Mouse (Mus musculus): Measurements from ENCODE around the gene Actb. TPM values are rescaled to one million over a fixed set of nuclear protein-coding genes. Genes with fewer than 3 reads are reported as not detected.

Gene Actb
- polyA plus RNA-seq, 1 experiment from 2014 or later: 16,375 TPM

DNA sequence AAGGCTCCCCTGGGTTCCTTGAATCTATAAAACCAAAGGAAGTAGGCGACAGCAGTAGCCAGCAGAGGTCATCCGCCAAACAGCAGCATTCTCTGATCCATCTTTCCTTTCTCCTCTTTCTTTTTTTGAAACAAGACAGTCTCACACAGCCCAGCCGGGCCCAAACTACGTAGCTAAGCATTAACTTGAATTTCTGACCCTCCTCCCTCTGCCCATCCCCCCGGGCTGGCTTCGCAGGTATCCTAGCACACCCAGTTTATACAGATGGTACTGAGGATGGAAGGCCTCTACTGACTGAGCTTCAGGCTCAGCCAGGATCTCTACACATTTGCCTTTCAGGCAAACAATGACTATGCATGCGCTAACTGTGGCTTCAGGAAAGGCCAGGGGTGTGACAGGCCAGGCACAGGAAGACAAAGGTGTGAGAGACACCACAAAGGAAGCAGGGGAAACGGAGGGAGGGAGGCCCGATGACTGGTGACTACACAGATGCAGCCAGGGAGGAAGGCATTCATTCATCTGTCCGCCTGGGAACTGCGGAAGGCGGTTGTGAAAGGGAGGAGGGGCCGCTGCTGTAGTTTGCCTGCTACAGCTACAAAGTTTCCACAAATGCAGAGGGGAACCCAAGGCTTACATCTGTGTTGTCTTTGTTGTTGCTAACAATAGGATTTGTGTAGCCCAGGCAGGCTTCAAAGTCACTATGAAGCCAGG, 25.6 kb downstream of the Actb start:
- 17% methylated on average over 13 of the region's 13 CpGs for WGBS
- no peaks in the 10 kb centered on the region for H3K9me3 ChIP-seq (ENCODE audit: control insufficient read depth, low read length)
- no peak overlapping the region for H3K4me3 ChIP-seq (replicated peaks; ENCODE audit: low read depth, low read length)
- peaks cover 52% of the 10 kb centered on the region for H3K36me3 ChIP-seq (ENCODE audit: control insufficient read depth, insufficient read depth, low read length)
- no peak for DNase-seq
- H3K27ac ChIP-seq (replicated peaks; ENCODE audit: low read depth, low read length): peak overlapping the region; percentile 60
- H3K4me2 ChIP-seq (ENCODE audit: low read length): no peak overlapping the region
- peak overlapping the region; percentile 25; the same call in 1 of the 2 replicates for H3K9ac ChIP-seq (replicated peaks; ENCODE audit: low read length)
- no peaks in the 10 kb centered on the region for H3K27me3 ChIP-seq (ENCODE audit: control insufficient read depth, insufficient read depth, low read length)
- ATAC-seq (ENCODE audit: low FRiP score, low TSS enrichment): no peak
- H3K4me1 ChIP-seq (ENCODE audit: control insufficient read depth, insufficient read depth, low read length): peaks cover 6% of the 10 kb centered on the region

DNA sequence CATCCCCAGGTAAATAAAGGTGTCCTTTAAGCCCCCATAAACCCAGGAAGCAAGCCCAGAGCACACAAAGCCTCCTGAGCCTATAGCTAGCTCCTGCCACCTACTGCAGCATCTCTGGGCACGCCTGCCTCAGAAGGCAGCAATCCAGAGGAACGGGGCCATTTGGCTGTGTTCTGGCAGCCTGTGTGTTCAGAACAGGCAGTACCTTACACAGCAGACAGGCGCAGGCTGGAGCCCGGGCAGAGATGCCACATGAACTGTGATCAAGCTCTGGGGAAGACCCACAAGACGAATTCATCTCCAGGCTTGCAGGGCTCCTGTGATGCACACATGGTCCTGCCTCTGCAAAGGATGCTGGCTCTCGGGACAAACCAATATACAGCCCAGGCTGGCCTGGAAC, 26.3 kb downstream of the Actb start:
- Histone ChIP-seq H3K27ac (replicated peaks; ENCODE audit: low read depth, low read length) (0 out of 2 replicates have a peak overlapping the region, but pooled peaks have one; percentile 17), H3K27me3 (ENCODE audit: control insufficient read depth, insufficient read depth, low read length) (no peaks in the 10 kb centered on the region), H3K9ac (replicated peaks; ENCODE audit: low read length) (0 out of 2 replicates have a peak overlapping the region, but pooled peaks have one; percentile 25), H3K4me1 (ENCODE audit: control insufficient read depth, insufficient read depth, low read length) (peaks cover 6% of the 10 kb centered on the region), H3K9me3 (ENCODE audit: control insufficient read depth, low read length) (no peaks in the 10 kb centered on the region), H3K4me3 (replicated peaks; ENCODE audit: low read depth, low read length) (no peak overlapping the region), H3K4me2 (ENCODE audit: low read length) (no peak overlapping the region), H3K36me3 (ENCODE audit: control insufficient read depth, insufficient read depth, low read length) (peaks cover 51% of the 10 kb centered on the region)
- DNase-seq (no peak), ATAC-seq (ENCODE audit: low FRiP score, low TSS enrichment) (no peak)
- WGBS: 84% methylated on average over 6 of the region's 6 CpGs

DNA sequence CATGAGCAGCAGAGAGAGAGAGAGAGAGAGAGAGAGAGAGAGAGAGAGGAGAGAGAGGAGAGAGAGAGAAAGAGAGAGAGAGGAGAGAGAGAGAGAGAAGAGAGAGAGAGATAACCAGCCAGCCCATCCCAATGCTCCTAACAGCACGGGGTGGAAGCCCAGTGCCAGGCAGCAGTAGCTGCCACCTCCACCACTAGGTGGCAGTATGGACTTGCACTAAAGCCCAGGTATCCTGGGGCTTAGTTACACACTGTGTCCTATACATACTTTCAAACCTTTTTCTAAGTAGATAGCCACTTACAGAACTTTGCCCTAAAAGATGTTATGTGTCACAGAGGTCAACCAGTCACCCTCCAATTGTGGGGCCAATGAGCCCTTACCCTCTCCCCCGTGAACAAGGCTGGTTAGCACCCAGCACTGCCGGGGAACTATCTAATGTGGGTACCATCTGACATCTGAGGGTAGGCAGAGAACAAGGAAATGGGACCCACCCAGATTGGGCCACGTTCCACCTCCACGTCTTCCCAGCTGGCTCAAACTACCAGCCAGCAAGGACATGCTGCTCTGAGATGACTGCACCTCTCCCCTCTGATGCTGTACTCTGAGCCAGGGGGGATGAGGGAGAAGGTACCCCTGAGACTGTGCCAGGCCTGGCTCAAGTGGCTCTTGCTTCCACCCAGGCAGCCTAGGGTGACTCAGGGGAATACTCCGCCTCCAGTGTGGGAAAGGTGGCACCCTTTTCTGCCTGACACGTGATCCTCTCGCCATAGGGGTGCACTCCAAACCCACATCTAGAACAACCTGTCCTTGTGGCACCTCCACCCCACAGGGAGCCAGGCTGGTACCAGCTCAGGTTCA, 27.0 kb downstream of the Actb start:
- Histone ChIP-seq H3K9ac (replicated peaks; ENCODE audit: low read length) (0 out of 2 replicates have a peak overlapping the region, but pooled peaks have one; percentile 9), H3K4me2 (ENCODE audit: low read length) (no peak overlapping the region), H3K4me3 (replicated peaks; ENCODE audit: low read depth, low read length) (no peak overlapping the region), H3K9me3 (ENCODE audit: control insufficient read depth, low read length) (no peaks in the 10 kb centered on the region), H3K36me3 (ENCODE audit: control insufficient read depth, insufficient read depth, low read length) (peaks cover 49% of the 10 kb centered on the region), H3K27me3 (ENCODE audit: control insufficient read depth, insufficient read depth, low read length) (no peaks in the 10 kb centered on the region), H3K27ac (replicated peaks; ENCODE audit: low read depth, low read length) (no peak overlapping the region), H3K4me1 (ENCODE audit: control insufficient read depth, insufficient read depth, low read length) (peaks cover 6% of the 10 kb centered on the region)
- 71% methylated on average over 8 of the region's 8 CpGs for WGBS
- ATAC-seq (ENCODE audit: low FRiP score, low TSS enrichment): peak; percentile 49; the same call in 1 of the 2 replicates
- DNase-seq: peak; percentile 96

DNA sequence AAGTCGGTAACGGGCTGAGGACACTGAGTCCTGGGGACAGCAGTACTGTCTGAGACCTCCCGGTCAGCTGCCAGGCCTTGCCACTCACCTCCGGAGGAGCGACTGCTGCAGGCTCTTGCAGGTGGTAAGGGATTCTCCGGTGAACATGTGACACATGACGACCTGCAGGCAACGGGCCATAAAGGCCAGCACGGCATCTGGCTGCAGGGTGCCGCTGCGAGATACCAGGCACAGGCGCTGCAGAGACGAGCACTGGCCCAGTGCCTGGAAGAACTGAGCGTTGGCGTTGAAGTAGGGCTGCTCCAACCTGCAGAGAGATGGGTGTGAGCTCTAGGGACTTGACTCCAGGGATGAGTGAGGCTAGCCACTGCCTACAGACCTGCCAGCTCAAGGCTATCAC, 28.0 kb downstream of the Actb start:
- peaks cover 44% of the 10 kb centered on the region for H3K36me3 ChIP-seq (ENCODE audit: control insufficient read depth, insufficient read depth, low read length)
- no peak overlapping the region for H3K9ac ChIP-seq (replicated peaks; ENCODE audit: low read length)
- H3K27ac ChIP-seq (replicated peaks; ENCODE audit: low read depth, low read length): no peak overlapping the region
- H3K4me1 ChIP-seq (ENCODE audit: control insufficient read depth, insufficient read depth, low read length): peaks cover 6% of the 10 kb centered on the region
- no peak overlapping the region for H3K4me3 ChIP-seq (replicated peaks; ENCODE audit: low read depth, low read length)
- ATAC-seq (ENCODE audit: low FRiP score, low TSS enrichment): no peak
- no peak overlapping the region for H3K4me2 ChIP-seq (ENCODE audit: low read length)
- no peaks in the 10 kb centered on the region for H3K9me3 ChIP-seq (ENCODE audit: control insufficient read depth, low read length)
- no peaks in the 10 kb centered on the region for H3K27me3 ChIP-seq (ENCODE audit: control insufficient read depth, insufficient read depth, low read length)
- no peak for DNase-seq
- 92% methylated on average over 15 of the region's 15 CpGs for WGBS

DNA sequence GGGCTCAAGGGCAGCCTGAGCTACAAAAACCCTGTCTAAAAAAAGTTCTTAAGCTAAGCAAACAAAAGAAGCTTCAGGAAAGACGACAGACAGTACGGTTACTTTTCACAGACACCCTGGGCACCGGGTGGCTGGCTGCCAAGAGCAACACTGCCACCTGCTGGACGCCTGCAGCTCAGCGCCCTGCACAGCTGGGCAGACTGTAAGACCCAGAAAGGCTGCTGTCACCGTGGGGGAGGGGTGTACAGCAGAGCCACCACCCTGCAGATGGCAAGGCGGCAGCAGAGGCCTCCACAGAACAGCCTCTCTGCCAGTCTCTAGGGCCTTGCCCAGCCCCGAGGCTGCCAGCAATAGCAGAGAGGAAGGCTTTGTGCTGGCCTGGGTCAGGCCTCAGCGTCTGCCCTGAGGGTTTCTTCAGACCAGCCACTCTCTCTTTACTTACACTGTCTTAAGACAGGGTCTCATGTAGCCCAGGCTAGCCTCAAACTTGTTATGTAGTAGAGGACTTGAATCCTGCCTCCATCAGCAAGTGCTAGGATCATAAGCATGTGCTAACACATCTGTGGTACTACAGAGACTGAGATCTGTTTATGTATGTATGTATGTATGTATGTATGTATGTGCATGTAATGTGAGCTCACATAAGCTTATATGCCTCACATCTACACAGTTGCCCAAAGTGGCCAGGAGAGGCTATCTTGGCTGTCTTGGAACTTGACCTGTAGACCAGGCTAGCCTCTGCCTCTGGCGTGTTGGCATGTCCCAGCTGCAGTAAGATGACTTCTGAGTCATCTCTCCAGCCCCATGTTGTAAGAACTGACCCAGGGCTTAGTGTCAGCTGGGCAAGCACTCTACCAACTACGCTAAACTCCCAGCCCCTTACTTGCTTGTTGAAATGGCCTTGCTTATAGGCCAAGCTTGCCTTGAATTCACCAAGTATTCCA, 28.9 kb downstream of the Actb start:
- WGBS: 23% methylated on average over 11 of the region's 11 CpGs
- peak overlapping the region; percentile 6; the same call in 1 of the 2 replicates for H3K27ac ChIP-seq (replicated peaks; ENCODE audit: low read depth, low read length)
- peak; percentile 85 for ATAC-seq (ENCODE audit: low FRiP score, low TSS enrichment)
- H3K4me1 ChIP-seq (ENCODE audit: control insufficient read depth, insufficient read depth, low read length): peaks cover 6% of the 10 kb centered on the region
- peak; percentile 95 for DNase-seq
- H3K27me3 ChIP-seq (ENCODE audit: control insufficient read depth, insufficient read depth, low read length): no peaks in the 10 kb centered on the region
- no peak overlapping the region for H3K4me2 ChIP-seq (ENCODE audit: low read length)
- H3K9me3 ChIP-seq (ENCODE audit: control insufficient read depth, low read length): no peaks in the 10 kb centered on the region
- peaks cover 44% of the 10 kb centered on the region for H3K36me3 ChIP-seq (ENCODE audit: control insufficient read depth, insufficient read depth, low read length)
- no peak overlapping the region for H3K9ac ChIP-seq (replicated peaks; ENCODE audit: low read length)
- H3K4me3 ChIP-seq (replicated peaks; ENCODE audit: low read depth, low read length): no peak overlapping the region

DNA sequence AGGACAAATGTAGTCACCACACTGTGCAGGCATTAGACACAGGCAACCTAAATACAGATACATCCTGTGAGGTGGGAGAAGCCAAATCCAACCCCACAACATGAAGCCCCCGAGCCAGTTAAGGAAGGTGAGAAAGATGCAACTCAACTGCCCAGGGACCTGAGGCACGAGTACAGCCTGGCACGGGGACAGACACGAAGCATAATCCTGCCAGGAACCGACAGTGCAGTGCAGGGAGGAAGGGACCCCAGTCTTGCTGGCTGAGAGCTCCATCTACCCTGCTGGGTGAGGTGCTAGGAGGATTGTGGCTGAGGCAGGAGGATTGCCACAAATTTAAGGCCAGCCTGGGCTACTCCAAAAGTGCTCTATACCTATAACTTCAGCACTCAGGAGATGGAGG, 29.7 kb downstream of the Actb start:
- H3K36me3 ChIP-seq (ENCODE audit: control insufficient read depth, insufficient read depth, low read length): peaks cover 45% of the 10 kb centered on the region

DNA sequence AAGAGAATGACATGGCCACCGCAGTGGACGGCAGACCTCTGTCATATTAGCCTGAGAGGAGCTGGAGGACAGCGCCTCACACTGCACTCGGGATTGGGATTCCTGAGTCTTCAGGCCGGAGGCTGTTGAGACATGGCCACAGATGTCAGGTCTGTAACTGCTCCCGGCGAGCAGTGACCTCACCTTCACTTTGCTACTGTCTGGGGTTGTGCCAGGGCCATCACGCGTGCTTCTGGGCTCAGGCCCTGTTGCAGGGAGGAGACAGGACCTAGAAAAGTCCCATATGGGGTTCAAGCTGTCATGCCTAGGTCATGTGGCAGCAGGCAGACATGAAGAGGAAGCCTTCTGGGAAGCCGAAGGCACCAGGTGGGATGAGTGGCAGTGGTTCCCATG, 31.0 kb downstream of the Actb start:
- no peaks in the 10 kb centered on the region for H3K4me1 ChIP-seq (ENCODE audit: control insufficient read depth, insufficient read depth, low read length)
- ATAC-seq (ENCODE audit: low FRiP score, low TSS enrichment): no peak
- WGBS: 96% methylated on average over 10 of the region's 10 CpGs

More for the DNA sequence above, 29.7 kb downstream of the Actb start:
- no peak for DNase-seq
- Histone ChIP-seq H3K9me3 (ENCODE audit: control insufficient read depth, low read length) (no peaks in the 10 kb centered on the region), H3K27me3 (ENCODE audit: control insufficient read depth, insufficient read depth, low read length) (no peaks in the 10 kb centered on the region), H3K9ac (replicated peaks; ENCODE audit: low read length) (no peak overlapping the region), H3K27ac (replicated peaks; ENCODE audit: low read depth, low read length) (no peak overlapping the region; the same call in 1 of the 2 replicates), H3K4me1 (ENCODE audit: control insufficient read depth, insufficient read depth, low read length) (peaks cover 6% of the 10 kb centered on the region), H3K4me2 (ENCODE audit: low read length) (no peak overlapping the region), H3K4me3 (replicated peaks; ENCODE audit: low read depth, low read length) (no peak overlapping the region)
- ATAC-seq (ENCODE audit: low FRiP score, low TSS enrichment): no peak
- 88% methylated on average over 5 of the region's 5 CpGs for WGBS

More for the DNA sequence above, 31.0 kb downstream of the Actb start:
- no peak for DNase-seq
- no peaks in the 10 kb centered on the region for H3K9me3 ChIP-seq (ENCODE audit: control insufficient read depth, low read length)
- H3K36me3 ChIP-seq (ENCODE audit: control insufficient read depth, insufficient read depth, low read length): peaks cover 53% of the 10 kb centered on the region
- H3K4me2 ChIP-seq (ENCODE audit: low read length): no peak overlapping the region
- H3K27ac ChIP-seq (replicated peaks; ENCODE audit: low read depth, low read length): no peak overlapping the region
- H3K9ac ChIP-seq (replicated peaks; ENCODE audit: low read length): no peak overlapping the region
- H3K27me3 ChIP-seq (ENCODE audit: control insufficient read depth, insufficient read depth, low read length): no peaks in the 10 kb centered on the region
- H3K4me3 ChIP-seq (replicated peaks; ENCODE audit: low read depth, low read length): no peak overlapping the region
